Mouse (Mus musculus) midbrain, postnatal 0 days (tissue): ENCODE results near the gene Cdpf1. TPM values are rescaled to one million over a fixed set of nuclear protein-coding genes. Genes with fewer than 3 reads are reported as not detected.

Source experiments
- ATAC-seq: fragments of 200-750 bp; cut with Nextera tagmentation; 2 replicates; pipeline ENCODE4 v1.8.0; 2017; ENCODE audit warnings: moderate number of reproducible peaks, mild to moderate bottlenecking, moderate TSS enrichment, moderate library complexity; ENCODE audit not compliant: low FRiP score
- DNase-seq: peaks from one replicate; pipeline ENCODE4 v3.0.0-alpha.2; 2015; ENCODE audit warnings: low spot score
- H3K27ac ChIP-seq: fragments of 300-500 bp; sonication (generic); 2 replicates; pipeline ENCODE4 v1.5.1; 2014; ENCODE audit warnings: low read depth, mild to moderate bottlenecking, low read length, mixed read lengths
- H3K27me3 ChIP-seq: fragments of 300-500 bp; sonication (generic); 2 replicates; pipeline ENCODE4 v1.6.1; 2014; ENCODE audit warnings: low read length, control low read depth, mixed read lengths; ENCODE audit not compliant: insufficient read depth
- H3K36me3 ChIP-seq: fragments of 300-500 bp; sonication (generic); 2 replicates; pipeline ENCODE4 v1.6.1; 2014; ENCODE audit warnings: low read length, control low read depth, mixed read lengths; ENCODE audit not compliant: insufficient read depth
- H3K4me1 ChIP-seq: fragments of 300-500 bp; sonication (generic); 2 replicates; pipeline ENCODE4 v1.6.1; 2014; ENCODE audit warnings: mild to moderate bottlenecking, control low read depth, antibody characterized with exemption, low read length, mixed read lengths; ENCODE audit not compliant: insufficient read depth
- H3K4me2 ChIP-seq: fragments of 300-500 bp; sonication (generic); 2 replicates; pipeline ENCODE4 v1.6.1; 2014; ENCODE audit warnings: low read depth, mild to moderate bottlenecking, low read length, mixed read lengths; ENCODE audit not compliant: poor library complexity, severe bottlenecking
- H3K4me3 ChIP-seq: fragments of 300-500 bp; sonication (generic); 2 replicates; pipeline ENCODE4 v1.5.1; 2014; ENCODE audit warnings: low read depth, mild to moderate bottlenecking, low read length, moderate library complexity
- H3K9ac ChIP-seq: fragments of 300-500 bp; sonication (generic); replicated peaks from 2 replicates; pipeline ENCODE4 v1.6.1; 2014; ENCODE audit warnings: mild to moderate bottlenecking, low read length, moderate library complexity, mixed read lengths; ENCODE audit not compliant: poor library complexity, severe bottlenecking
- H3K9me3 ChIP-seq: fragments of 300-500 bp; sonication (generic); 2 replicates; pipeline ENCODE4 v1.6.1; 2016; ENCODE audit warnings: low read length, control low read depth
- CTCF ChIP-seq: IDR thresholded peaks from 2 replicates; pipeline ENCODE4 v1.5.1; 2016; ENCODE audit warnings: antibody characterized with exemption, mild to moderate bottlenecking
- WGBS: fragments of 180-500 bp; shearing (Covaris S2); extraction: QIAGEN DNeasy Blood & Tissue Kit; methylation state at CpG from one replicate; pipeline ENCODE4 v1.1.7; 2014; 5-methylcytosine and 5-hydroxymethylcytosine counted together
- polyA plus RNA-seq: library from polyadenylated mRNA; unstranded; fragments of >200 nt; fragmentation: Nextera tagmentation; extraction: Ambion mirVana; gene quantifications from 2 replicates; pipeline ENCODE4 v1.2.1, GENCODE M21; 2015
- total RNA-seq: library from RNA; depleted of rRNA; stranded (reverse); fragments of >200 nt; gene quantifications from 2 replicates; pipeline ENCODE4 v1.2.3, GENCODE M21; 2014

The Cdpf1 gene
- total and polyA plus RNA-seq, 2 experiments from 2014 or later: 16.2 to 22.8 TPM

GRCm38 (mm10) chr15:85810806-85811521 is 533 bp downstream of the Cdpf1 start:
- 4% methylated on average over 36 of the region's 36 CpGs for WGBS
- ATAC-seq (peak; percentile 81), DNase-seq (peak; percentile 62)
- Histone ChIP-seq H3K4me2 (peak overlapping the region; percentile 58), H3K9ac (peak overlapping the region; percentile 87), H3K9me3 (no peaks in the 10 kb centered on the region), H3K27ac (peak overlapping the region; percentile 95), H3K36me3 (no peaks in the 10 kb centered on the region), H3K4me3 (peak overlapping the region; percentile 71), H3K27me3 (no peaks in the 10 kb centered on the region), H3K4me1 (peaks cover 6% of the 10 kb centered on the region; the same call in 1 of the 2 replicates)
- peak; percentile 40; the same call in 1 of the 2 replicates for TF ChIP-seq CTCF

GRCm38 (mm10) chr15:85810462-85810805 is 1.1 kb downstream of the Cdpf1 start:
- H3K36me3 ChIP-seq: no peaks in the 10 kb centered on the region
- H3K27me3 ChIP-seq: no peaks in the 10 kb centered on the region
- DNase-seq (no peak), ATAC-seq (no peak)
- peak overlapping the region; percentile 71 for H3K4me3 ChIP-seq
- peaks cover 6% of the 10 kb centered on the region; the same call in 1 of the 2 replicates for H3K4me1 ChIP-seq
- WGBS: 85% methylated on average over 5 of the region's 5 CpGs
- H3K27ac ChIP-seq: peak overlapping the region; percentile 14; the same call in 1 of the 2 replicates
- H3K4me2 ChIP-seq: peak overlapping the region; percentile 58
- TF ChIP-seq CTCF: no peak
- no peaks in the 10 kb centered on the region for H3K9me3 ChIP-seq
- no peak overlapping the region for H3K9ac ChIP-seq

- H3K27ac ChIP-seq: no peak overlapping the region
- no peaks in the 10 kb centered on the region for H3K27me3 ChIP-seq
- H3K4me3 ChIP-seq: no peak overlapping the region
- DNase-seq: no peak
- 89% methylated on average over 12 of the region's 12 CpGs for WGBS
- ATAC-seq: no peak
- TF ChIP-seq CTCF: no peak
- no peaks in the 10 kb centered on the region for H3K36me3 ChIP-seq
- H3K9me3 ChIP-seq: no peaks in the 10 kb centered on the region
- H3K4me1 ChIP-seq: peaks cover 6% of the 10 kb centered on the region; the same call in 1 of the 2 replicates
- no peak overlapping the region for H3K9ac ChIP-seq
- H3K4me2 ChIP-seq: no peak overlapping the region
Observed at GRCm38 (mm10) chr15:85809091-85809490, 2.4 kb downstream of the Cdpf1 start.

GRCm38 (mm10) chr15:85808434-85808833 is 3.1 kb downstream of the Cdpf1 start:
- H3K9ac ChIP-seq: no peak overlapping the region
- no peaks in the 10 kb centered on the region for H3K36me3 ChIP-seq
- no peak overlapping the region for H3K4me2 ChIP-seq
- DNase-seq (no peak), ATAC-seq (no peak)
- H3K9me3 ChIP-seq: no peaks in the 10 kb centered on the region
- no peak overlapping the region for H3K27ac ChIP-seq
- peaks cover 6% of the 10 kb centered on the region; the same call in 1 of the 2 replicates for H3K4me1 ChIP-seq
- no peaks in the 10 kb centered on the region for H3K27me3 ChIP-seq
- no peak overlapping the region for H3K4me3 ChIP-seq
- 0 out of 2 replicates have a peak, but pooled peaks have one; percentile 10 for TF ChIP-seq CTCF
- WGBS: 29% methylated on average over 8 of the region's 8 CpGs

- H3K4me2 ChIP-seq: no peak overlapping the region
- TF ChIP-seq CTCF: no peak
- DNase-seq (no peak), ATAC-seq (no peak)
- no peak overlapping the region for H3K4me3 ChIP-seq
- peaks cover 6% of the 10 kb centered on the region; the same call in 1 of the 2 replicates for H3K4me1 ChIP-seq
- H3K36me3 ChIP-seq: no peaks in the 10 kb centered on the region
- no peaks in the 10 kb centered on the region for H3K27me3 ChIP-seq
- H3K9ac ChIP-seq: no peak overlapping the region
- H3K9me3 ChIP-seq: no peaks in the 10 kb centered on the region
- 77% methylated on average over 6 of the region's 6 CpGs for WGBS
- no peak overlapping the region for H3K27ac ChIP-seq
Observed at GRCm38 (mm10) chr15:85808031-85808430, 3.5 kb downstream of the Cdpf1 start.

- Histone ChIP-seq H3K4me3 (no peak overlapping the region), H3K9ac (no peak overlapping the region), H3K9me3 (no peaks in the 10 kb centered on the region), H3K4me2 (no peak overlapping the region), H3K36me3 (no peaks in the 10 kb centered on the region), H3K27ac (no peak overlapping the region), H3K27me3 (no peaks in the 10 kb centered on the region), H3K4me1 (peaks cover 6% of the 10 kb centered on the region; the same call in 1 of the 2 replicates)
- 89% methylated on average over 4 of the region's 4 CpGs for WGBS
- no peak for ATAC-seq
- DNase-seq: no peak
- no peak for TF ChIP-seq CTCF
Observed at GRCm38 (mm10) chr15:85807404-85807803, 4.1 kb downstream of the Cdpf1 start.
